Mouse (Mus musculus) liver, embryonic 11.5 days (tissue): Measurements from ENCODE around the gene 2200002D01Rik. TPM values are rescaled to one million over a fixed set of nuclear protein-coding genes. Genes with fewer than 3 reads are reported as not detected.

Experiments
- ATAC-seq: fragments of 200-750 bp; cut with Nextera tagmentation; replicated peaks from 2 replicates; pipeline ENCODE4 v1.8.0; 2017; ENCODE audit warnings: moderate number of reproducible peaks, mild to moderate bottlenecking, moderate TSS enrichment, moderate library complexity; ENCODE audit not compliant: low FRiP score
- DNase-seq: peaks from one replicate; pipeline ENCODE4 v3.0.0-alpha.2; 2017; ENCODE audit warnings: low spot score
- H3K27ac ChIP-seq: fragments of 300-500 bp; sonication (generic); 2 replicates; pipeline ENCODE4 v1.5.1; 2014; ENCODE audit warnings: mild to moderate bottlenecking, low read depth, low read length, control low read depth
- H3K27me3 ChIP-seq: fragments of 300-500 bp; sonication (generic); replicated peaks from 2 replicates; pipeline ENCODE4 v1.6.1; 2014; ENCODE audit warnings: low read length, mixed read lengths; ENCODE audit not compliant: control insufficient read depth, insufficient read depth
- H3K36me3 ChIP-seq: fragments of 300-500 bp; sonication (generic); 2 replicates; pipeline ENCODE4 v1.6.1; 2014; ENCODE audit warnings: mild to moderate bottlenecking, low read length, moderate library complexity, mixed read lengths; ENCODE audit not compliant: control insufficient read depth, insufficient read depth
- H3K4me1 ChIP-seq: fragments of 300-500 bp; sonication (generic); replicated peaks from 2 replicates; pipeline ENCODE4 v1.6.1; 2014; ENCODE audit warnings: low read length, mixed read lengths; ENCODE audit not compliant: control insufficient read depth, insufficient read depth
- H3K4me2 ChIP-seq: fragments of 300-500 bp; sonication (generic); 2 replicates; pipeline ENCODE4 v1.6.1; 2014; ENCODE audit warnings: mild to moderate bottlenecking, control low read depth, moderate library complexity
- H3K4me3 ChIP-seq: fragments of 300-500 bp; sonication (generic); 2 replicates; pipeline ENCODE4 v1.5.1; 2014; ENCODE audit warnings: low read depth, low read length, control low read depth
- H3K9ac ChIP-seq: fragments of 300-500 bp; sonication (generic); 2 replicates; pipeline ENCODE4 v1.6.1; 2014; ENCODE audit warnings: low read depth, low read length, control low read depth
- H3K9me3 ChIP-seq: fragments of 300-500 bp; sonication (generic); 2 replicates; pipeline ENCODE4 v1.6.1; 2016; ENCODE audit warnings: low read length, inconsistent platforms, mixed read lengths; ENCODE audit not compliant: control insufficient read depth
- WGBS: fragments of 180-500 bp; shearing (Covaris S2); extraction: QIAGEN DNeasy Blood & Tissue Kit; methylation state at CpG from one replicate; pipeline ENCODE4 v1.1.7; 2014; 5-methylcytosine and 5-hydroxymethylcytosine counted together
- polyA plus RNA-seq: library from polyadenylated mRNA; unstranded; fragments of >200 nt; fragmentation: Nextera tagmentation; extraction: Ambion mirVana; gene quantifications from 2 replicates; pipeline ENCODE4 v1.2.1, GENCODE M21; 2014

The 2200002D01Rik gene
- polyA plus RNA-seq = 3.2 and 4.4 TPM in 2 replicates

- no peak within 1 kb of the TSS for H3K27ac ChIP-seq
- ATAC-seq = peak; percentile 28
Observed at GRCm38 (mm10) chr7:29248261-29248841, at the start of gene 2200002D01Rik. Gene 2200002D01Rik, minus strand, starts transcription at chr7:29248466.

GRCm38 (mm10) chr7:29296998-29297397 is 48.7 kb upstream of the 2200002D01Rik start:
- peaks cover 3% of the 10 kb centered on the region; the same call in 1 of the 2 replicates for H3K27me3 ChIP-seq
- ATAC-seq (0 out of 2 replicates have a peak, but pooled peaks have one; percentile 35), DNase-seq (no peak)
- H3K9ac ChIP-seq = no peak overlapping the region
- H3K4me3 ChIP-seq = no peak overlapping the region
- no peak overlapping the region for H3K27ac ChIP-seq
- H3K4me1 ChIP-seq = peaks cover 16% of the 10 kb centered on the region
- H3K9me3 ChIP-seq = no peaks in the 10 kb centered on the region
- H3K36me3 ChIP-seq = no peaks in the 10 kb centered on the region
- peak overlapping the region; percentile 31; the same call in 1 of the 2 replicates for H3K4me2 ChIP-seq
- 12% methylated on average over 10 of the region's 10 CpGs for WGBS

More at GRCm38 (mm10) chr7:29248261-29248841, at the start of gene 2200002D01Rik:
- H3K4me2 ChIP-seq = peak within 1 kb of the TSS; percentile 69
- peaks cover 12% of the 10 kb centered on the region; the same call in 1 of the 2 replicates for H3K36me3 ChIP-seq
- H3K9me3 ChIP-seq = no peaks in the 10 kb centered on the region
- WGBS = 18% methylated on average over 20 of the region's 20 CpGs
- DNase-seq = no peak
- H3K4me3 ChIP-seq = peak within 1 kb of the TSS; percentile 49
- H3K27me3 ChIP-seq = no peaks in the 10 kb centered on the region
- H3K9ac ChIP-seq = peak within 1 kb of the TSS; percentile 10
- H3K4me1 ChIP-seq = peaks cover 18% of the 10 kb centered on the region

GRCm38 (mm10) chr7:29295861-29296647 is 47.8 kb upstream of the 2200002D01Rik start:
- 77% methylated on average over 24 of the region's 24 CpGs for WGBS
- ATAC-seq (no peak), DNase-seq (no peak)
- H3K4me1 ChIP-seq = peaks cover 21% of the 10 kb centered on the region
- no peak overlapping the region for H3K27ac ChIP-seq
- H3K27me3 ChIP-seq = 0 out of 2 replicates have a peak, but pooled peaks cover 3% of the 10 kb centered on the region
- H3K4me2 ChIP-seq = no peak overlapping the region
- H3K9ac ChIP-seq = no peak overlapping the region
- H3K36me3 ChIP-seq = no peaks in the 10 kb centered on the region
- no peak overlapping the region for H3K4me3 ChIP-seq
- H3K9me3 ChIP-seq = no peaks in the 10 kb centered on the region

GRCm38 (mm10) chr7:29294111-29294761 is 46.0 kb upstream of the 2200002D01Rik start:
- 64% methylated on average over 13 of the region's 13 CpGs for WGBS
- no peak overlapping the region for H3K27ac ChIP-seq

GRCm38 (mm10) chr7:29293131-29294065 is 45.1 kb upstream of the 2200002D01Rik start:
- Histone ChIP-seq H3K27me3 (no peaks in the 10 kb centered on the region; the same call in 1 of the 2 replicates), H3K4me2 (no peak overlapping the region; the same call in 1 of the 2 replicates), H3K36me3 (no peaks in the 10 kb centered on the region), H3K9me3 (no peaks in the 10 kb centered on the region), H3K4me3 (no peak overlapping the region), H3K27ac (no peak overlapping the region; the same call in 1 of the 2 replicates), H3K9ac (0 out of 2 replicates have a peak overlapping the region, but pooled peaks have one; percentile 20), H3K4me1 (peaks cover 29% of the 10 kb centered on the region)
- WGBS = 42% methylated on average over 19 of the region's 19 CpGs
- ATAC-seq (no peak), DNase-seq (no peak)

More at GRCm38 (mm10) chr7:29294111-29294761, 46.0 kb upstream of the 2200002D01Rik start:
- H3K4me2 ChIP-seq = no peak overlapping the region
- no peak overlapping the region for H3K9ac ChIP-seq
- peaks cover 27% of the 10 kb centered on the region for H3K4me1 ChIP-seq
- H3K9me3 ChIP-seq = no peaks in the 10 kb centered on the region
- H3K36me3 ChIP-seq = no peaks in the 10 kb centered on the region
- ATAC-seq (no peak), DNase-seq (no peak)
- H3K27me3 ChIP-seq = peaks cover 3% of the 10 kb centered on the region; the same call in 1 of the 2 replicates
- no peak overlapping the region for H3K4me3 ChIP-seq

- Histone ChIP-seq H3K4me1 (peaks cover 29% of the 10 kb centered on the region), H3K9ac (no peak overlapping the region), H3K27ac (no peak overlapping the region), H3K27me3 (no peaks in the 10 kb centered on the region; the same call in none of the 2 replicates), H3K4me3 (no peak overlapping the region), H3K9me3 (no peaks in the 10 kb centered on the region), H3K36me3 (no peaks in the 10 kb centered on the region), H3K4me2 (no peak overlapping the region)
- DNase-seq (no peak), ATAC-seq (no peak)
- WGBS = 28% methylated on average over 8 of the region's 8 CpGs
Observed at GRCm38 (mm10) chr7:29292458-29293098, 44.3 kb upstream of the 2200002D01Rik start.

GRCm38 (mm10) chr7:29291616-29292457 is 43.6 kb upstream of the 2200002D01Rik start:
- WGBS = 34% methylated on average over 7 of the region's 7 CpGs
- Histone ChIP-seq H3K4me1 (peaks cover 29% of the 10 kb centered on the region), H3K27ac (no peak overlapping the region), H3K4me2 (no peak overlapping the region), H3K9me3 (no peaks in the 10 kb centered on the region), H3K9ac (no peak overlapping the region), H3K27me3 (no peaks in the 10 kb centered on the region; the same call in none of the 2 replicates), H3K36me3 (no peaks in the 10 kb centered on the region), H3K4me3 (no peak overlapping the region)
- DNase-seq (no peak), ATAC-seq (no peak)
